Mouse (Mus musculus) T-helper 1 cell (primary cell): Measurements from ENCODE around the gene Gm45808.
"Not testable (repeated sequence)": the region's sequence is repeated elsewhere in the genome, so short reads cannot be mapped to it uniquely, and the experiment has no call there.

ENCODE experiments used
- in situ Hi-C: fragments of 300-600 bp; cut with MboI, MseI; formaldehyde crosslinking; loops from one replicate; pipeline ENCODE4 v1.15.1; 2025; ENCODE audit warnings: high pct_unique_total_duplicates

Gm45808 gene

GRCm38 (mm10) chr7:45470869-45471268, 15.7 kb downstream of the Gm45808 start:
- in situ Hi-C loops = no loop called here

GRCm38 (mm10) chr7:45467090-45467670, 19.4 kb downstream of the Gm45808 start:
- in situ Hi-C loops = no loop called here

DNA sequence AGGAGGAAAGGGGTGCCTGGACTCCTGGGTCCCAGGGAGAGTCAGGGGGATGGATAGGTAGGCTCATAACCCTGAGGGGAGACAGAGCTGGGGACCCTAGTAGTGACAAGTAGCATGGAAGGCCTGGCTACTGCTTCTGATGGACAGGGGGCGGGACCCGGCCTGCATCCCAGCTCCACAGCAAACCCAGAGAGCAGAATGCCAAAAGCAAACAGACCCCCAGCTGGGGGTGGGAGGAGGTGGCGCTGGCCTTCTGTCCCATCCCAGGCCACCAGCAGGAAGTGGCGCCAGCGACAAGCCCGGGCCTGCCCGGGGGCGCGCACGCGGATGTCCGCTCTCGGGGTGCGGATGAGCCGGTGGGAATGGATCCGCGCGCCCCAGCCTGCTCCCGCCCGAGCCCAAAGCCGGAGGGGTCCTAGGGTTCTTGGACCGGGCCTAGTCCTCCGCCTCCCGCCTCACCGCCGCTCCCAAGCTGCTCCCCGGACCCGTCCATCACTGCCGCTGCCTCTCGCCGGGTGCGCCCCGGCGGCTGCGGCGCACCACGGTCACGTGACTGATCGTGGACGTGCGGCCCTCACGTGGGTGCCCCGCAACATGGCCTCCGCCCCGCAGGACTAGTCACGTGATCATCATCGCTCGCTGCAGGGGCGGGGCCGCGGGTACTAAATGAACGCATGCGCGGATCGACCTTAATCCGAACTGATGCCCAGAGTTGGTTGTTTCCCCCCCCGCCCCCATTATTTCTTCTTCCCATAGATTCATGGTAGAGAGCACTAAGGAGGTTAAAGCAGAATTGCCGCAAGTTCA, 20.1 kb downstream of the Gm45808 start, which contains the start of gene Bax:
Gene Bax, minus strand, starts transcription at position 616 of the 807 bp plus-strand sequence.
- in situ Hi-C loops = no loop called here

DNA sequence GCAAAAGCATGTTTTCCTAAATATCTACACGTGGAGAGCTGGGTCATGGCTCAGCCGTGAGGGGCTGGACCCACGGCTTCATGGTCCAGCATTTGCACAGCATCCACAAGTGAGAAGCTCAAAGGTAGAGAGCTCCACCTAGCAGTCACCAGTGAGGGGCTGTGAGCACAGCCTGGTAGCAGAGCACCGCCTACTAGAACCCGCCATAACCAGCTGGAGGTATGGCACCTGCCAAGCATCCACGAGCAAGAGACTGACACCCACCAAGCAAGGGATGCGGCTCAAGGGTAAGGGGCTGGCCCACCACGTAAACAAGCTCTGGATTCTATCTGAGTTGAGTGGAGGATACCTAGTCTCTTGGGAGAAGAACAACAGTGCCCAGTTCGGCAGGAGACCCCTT, 21.1 kb downstream of the Gm45808 start:
- in situ Hi-C loops = no loop called here

- in situ Hi-C loops = no loop called here
Measured at GRCm38 (mm10) chr7:45465112-45465511, 21.5 kb downstream of the Gm45808 start.

DNA sequence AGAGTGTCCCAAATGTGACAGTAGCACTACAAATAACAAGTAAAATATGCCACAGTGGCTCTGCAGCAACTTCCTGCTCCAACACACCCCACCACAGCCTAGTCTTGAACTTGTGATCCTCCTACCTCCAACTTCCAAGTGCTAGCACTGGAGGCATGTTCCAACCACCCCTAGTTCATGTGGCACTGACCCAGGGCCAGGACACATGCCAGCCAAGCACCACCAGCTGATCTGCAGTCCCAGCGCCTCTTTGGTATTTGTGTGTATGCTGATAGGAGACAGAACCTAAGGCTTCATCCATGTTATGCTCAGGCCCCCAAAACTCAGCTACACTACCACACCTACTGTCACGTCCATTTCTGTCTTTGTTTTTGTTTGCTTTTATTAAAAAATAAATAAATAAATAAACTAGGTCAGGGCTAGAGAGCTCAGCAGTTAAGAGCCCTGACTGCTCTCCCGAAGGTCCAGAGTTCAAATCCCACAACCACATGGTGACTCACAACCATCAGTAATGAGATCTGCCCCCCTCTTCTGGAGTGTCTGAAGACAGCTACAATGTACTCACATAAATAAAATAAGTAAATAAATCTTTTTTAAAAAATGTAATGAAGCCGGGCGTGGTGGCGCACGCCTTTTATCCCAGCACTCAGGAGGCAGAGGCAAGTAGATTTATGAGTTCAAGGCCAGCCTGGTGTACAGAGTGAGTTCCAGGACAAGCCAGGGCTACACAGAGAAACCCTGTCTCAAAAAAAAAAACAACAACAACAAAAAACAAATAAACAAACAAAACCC, 22.4 kb downstream of the Gm45808 start:
- in situ Hi-C loops = no loop called here

DNA sequence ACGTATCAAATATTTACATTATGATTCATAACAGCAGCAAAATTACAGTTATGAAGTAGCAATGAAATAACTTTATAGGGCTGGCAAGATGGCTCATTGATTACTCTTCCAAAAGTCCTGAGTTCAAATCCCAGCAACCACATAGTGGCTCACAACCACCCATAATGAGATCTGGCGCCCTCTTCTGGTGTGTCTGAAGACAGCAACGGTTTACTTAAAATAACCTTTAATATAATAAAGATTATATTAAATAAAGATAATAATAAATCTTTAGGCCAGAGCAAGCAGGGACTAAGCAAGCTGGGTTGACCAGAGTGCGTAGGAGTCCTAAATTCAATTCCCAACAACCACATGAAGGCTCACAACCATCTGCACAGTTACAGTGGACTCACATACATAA, 23.7 kb downstream of the Gm45808 start:
- in situ Hi-C loops = not testable (repeated sequence)

- in situ Hi-C loops = no loop called here
Measured at GRCm38 (mm10) chr7:45462325-45462724, 24.3 kb downstream of the Gm45808 start.

GRCm38 (mm10) chr7:45461781-45462180, 24.8 kb downstream of the Gm45808 start:
- in situ Hi-C loops = no loop called here

DNA sequence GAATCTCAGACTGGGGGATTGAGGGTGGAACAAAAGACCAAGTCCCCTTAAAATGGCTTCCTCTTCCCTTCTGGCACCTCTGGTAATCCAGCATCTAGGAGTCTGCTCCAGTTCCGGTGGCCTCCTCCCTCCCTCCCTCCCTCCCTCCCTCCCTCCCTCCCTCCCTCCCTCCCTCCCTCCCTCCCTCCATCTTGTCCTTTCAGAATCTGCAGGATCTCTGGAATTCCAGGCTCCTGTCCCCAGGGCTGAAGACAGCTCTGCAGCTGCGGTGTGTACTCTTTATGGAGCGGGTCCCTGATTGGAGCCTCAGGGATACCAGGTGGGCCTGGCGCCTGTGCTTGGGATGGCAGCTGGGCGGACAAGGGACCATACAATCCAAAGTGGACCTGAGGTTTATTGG, 25.3 kb downstream of the Gm45808 start:
- in situ Hi-C loops = no loop called here

GRCm38 (mm10) chr7:45460860-45461314, 25.7 kb downstream of the Gm45808 start:
- in situ Hi-C loops = no loop called here

GRCm38 (mm10) chr7:45460377-45460776, 26.2 kb downstream of the Gm45808 start:
- in situ Hi-C loops = no loop called here

- in situ Hi-C loops = not testable (repeated sequence)
Measured at GRCm38 (mm10) chr7:45459564-45460140, 27.0 kb downstream of the Gm45808 start, which contains the start of gene Ftl1. Gene Ftl1, minus strand, starts transcription at chr7:45459884.

DNA sequence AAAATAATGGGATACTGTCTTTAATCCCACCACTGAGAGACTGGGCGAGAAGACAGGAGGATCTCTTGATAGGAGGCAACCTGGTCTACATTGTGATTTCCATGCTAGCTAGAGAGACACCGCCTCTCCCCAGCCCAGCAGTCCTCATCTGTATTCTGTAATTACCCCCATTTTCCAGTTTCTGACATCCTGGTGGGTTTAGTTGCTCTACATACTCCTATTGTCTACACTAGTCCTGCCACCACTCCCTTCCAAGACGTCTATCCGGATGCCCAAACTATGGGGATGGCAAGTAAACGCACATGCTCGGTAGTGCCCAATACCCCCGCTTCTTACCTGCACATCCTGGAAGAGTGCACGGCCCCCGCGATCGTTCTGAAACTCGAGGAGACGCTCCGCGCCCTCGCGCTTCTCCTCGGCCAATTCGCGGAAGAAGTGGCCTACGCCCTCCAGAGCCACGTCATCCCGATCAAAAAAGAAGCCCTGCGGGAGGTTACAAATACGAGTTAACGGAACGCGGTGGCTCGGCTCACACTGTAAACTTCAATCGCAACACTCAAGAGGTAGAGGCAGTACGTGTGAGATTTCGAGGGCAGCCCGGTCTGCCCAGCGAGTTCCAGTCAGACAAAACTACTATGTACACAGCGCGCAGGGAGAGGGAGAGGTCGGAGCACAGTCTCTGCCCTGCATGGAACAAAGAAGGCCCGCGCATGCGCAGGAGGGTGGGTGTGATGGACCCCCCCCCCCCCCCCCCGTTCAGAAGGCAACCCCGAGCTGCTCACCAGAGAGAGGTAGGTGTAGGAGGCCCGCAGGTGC, 27.7 kb downstream of the Gm45808 start:
- in situ Hi-C loops = no loop called here

- in situ Hi-C loops = no loop called here
Measured at GRCm38 (mm10) chr7:45457204-45458060, 29.2 kb downstream of the Gm45808 start.

- in situ Hi-C loops = no loop called here
Measured at GRCm38 (mm10) chr7:45456721-45457203, 29.8 kb downstream of the Gm45808 start.

DNA sequence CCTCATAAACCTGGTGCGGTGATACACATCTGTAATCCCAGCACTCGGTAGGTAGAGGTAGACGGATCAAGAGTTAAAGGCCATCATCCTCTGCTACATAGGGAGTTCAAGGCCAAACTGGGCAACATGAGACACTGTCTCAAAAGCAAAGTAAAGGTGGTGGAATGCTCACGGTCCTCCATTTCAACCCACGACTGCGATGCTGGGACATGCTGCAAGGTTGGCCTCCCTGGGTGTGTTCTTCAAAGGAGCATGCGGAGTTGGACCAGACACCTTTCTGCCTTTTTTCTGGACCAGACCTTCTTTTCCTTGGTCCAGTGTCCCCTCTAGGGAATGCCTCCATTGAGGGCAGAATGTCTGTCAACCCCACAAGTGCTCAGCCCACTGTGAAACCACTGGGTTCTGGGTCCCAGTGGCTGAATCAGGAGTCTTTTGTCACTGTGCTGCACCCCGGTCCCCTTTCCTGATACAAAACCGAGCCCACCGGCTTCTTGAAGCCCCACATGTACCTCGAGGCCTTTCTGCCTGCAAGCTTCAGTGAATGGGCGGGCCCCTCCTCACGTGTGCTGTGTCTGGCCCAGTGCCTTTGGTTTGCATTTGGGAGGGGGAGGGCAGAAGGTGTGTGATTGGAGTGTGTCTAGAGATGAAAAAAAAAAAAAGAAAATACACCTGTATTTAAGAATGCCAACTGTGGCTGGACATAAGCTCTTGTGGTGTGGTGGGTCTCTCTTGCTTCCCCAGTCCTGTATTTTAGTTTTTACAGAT, 30.5 kb downstream of the Gm45808 start:
- in situ Hi-C loops = no loop called here

- in situ Hi-C loops = no loop called here
Measured at GRCm38 (mm10) chr7:45454971-45455370, 31.6 kb downstream of the Gm45808 start.

DNA sequence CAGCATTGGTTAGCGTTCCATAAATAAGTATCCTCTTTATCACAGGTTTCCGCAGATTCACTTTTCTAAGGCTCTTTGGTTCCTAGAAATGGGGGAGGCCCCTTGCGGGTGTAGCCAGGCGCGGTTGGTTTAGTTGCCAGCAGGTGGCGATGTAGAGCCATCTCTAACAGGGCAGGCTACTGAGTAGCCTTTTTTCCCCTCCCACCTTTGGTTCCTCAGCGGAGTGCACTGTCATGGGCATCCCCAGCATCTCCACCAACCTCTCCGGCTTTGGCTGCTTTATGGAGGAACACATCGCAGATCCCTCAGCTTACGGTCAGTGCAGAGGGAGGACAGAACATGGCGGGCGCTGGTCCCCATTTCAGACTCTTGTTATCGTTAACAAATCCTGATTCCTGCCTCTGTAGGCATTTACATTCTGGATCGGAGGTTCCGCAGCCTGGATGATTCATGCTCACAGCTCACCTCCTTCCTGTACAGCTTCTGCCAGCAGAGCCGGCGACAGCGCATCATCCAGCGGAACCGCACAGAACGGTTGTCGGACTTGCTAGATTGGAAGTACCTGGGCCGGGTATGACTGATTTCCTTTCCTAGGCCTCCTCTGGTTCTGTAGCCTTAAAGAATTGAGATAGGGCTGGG, 35.1 kb downstream of the Gm45808 start:
- in situ Hi-C loops = no loop called here
